Mouse (Mus musculus): ENCODE results near the gene Ccdc88c. TPM values are rescaled to one million over a fixed set of nuclear protein-coding genes. Genes with fewer than 3 reads are reported as not detected.
A peak's percentile ranks its signal among the peaks of the same experiment; 100 is the strongest.

Gene Ccdc88c
- polyA plus RNA-seq, 1 experiment from 2014 or later: 5.7 TPM

DNA sequence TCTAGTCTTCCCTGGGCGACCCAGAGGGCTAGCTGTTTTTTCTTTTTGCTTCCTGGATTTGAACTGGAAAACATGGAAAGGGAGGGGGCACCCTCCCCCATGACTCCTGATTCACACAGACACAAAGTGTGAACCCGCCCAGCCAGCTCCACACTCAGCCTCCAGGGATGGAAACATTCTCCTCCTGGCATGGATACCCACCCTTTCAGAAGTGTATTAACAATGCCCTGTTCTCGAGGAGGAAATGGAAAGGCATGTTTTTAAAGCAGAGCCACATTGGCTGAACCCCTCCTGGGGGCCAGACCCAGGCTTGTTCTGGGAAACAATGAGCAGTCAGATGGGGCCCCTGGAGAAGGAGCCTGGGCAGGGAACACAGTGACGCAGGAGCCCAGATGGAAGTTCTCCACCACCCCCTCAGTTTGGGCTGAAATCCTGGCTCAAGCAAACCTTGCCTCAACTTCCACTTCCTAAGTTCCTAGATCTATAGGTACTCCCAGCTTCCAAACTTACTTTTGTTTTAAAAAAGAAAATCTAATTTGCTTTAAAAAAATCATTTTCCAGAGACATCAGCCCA lies 160.7 kb downstream of the Ccdc88c start:
- Histone ChIP-seq H3K9me3 (ENCODE audit: control insufficient read depth, low read length) (no peaks in the 10 kb centered on the region), H3K4me1 (replicated peaks; ENCODE audit: control insufficient read depth, insufficient read depth) (no peaks in the 10 kb centered on the region), H3K27me3 (ENCODE audit: control insufficient read depth, insufficient read depth, low read length) (no peaks in the 10 kb centered on the region), H3K27ac (replicated peaks) (no peak overlapping the region), H3K9ac (ENCODE audit: low read length) (no peak overlapping the region), H3K4me3 (ENCODE audit: low read depth, low read length) (no peak overlapping the region), H3K36me3 (ENCODE audit: control insufficient read depth, insufficient read depth, low read length) (no peaks in the 10 kb centered on the region), H3K4me2 (replicated peaks; ENCODE audit: low read depth) (no peak overlapping the region)
- DNase-seq (ENCODE audit: low spot score) (no peak), ATAC-seq (ENCODE audit: low FRiP score, low TSS enrichment) (no peak)
- WGBS: 51% methylated on average over 4 of the region's 4 CpGs
- TF ChIP-seq CTCF (IDR thresholded peaks at IDR 0.05; ENCODE audit: low read depth) (no peak), EP300 (optimal IDR thresholded peaks at IDR 0.05) (no peak)

DNA sequence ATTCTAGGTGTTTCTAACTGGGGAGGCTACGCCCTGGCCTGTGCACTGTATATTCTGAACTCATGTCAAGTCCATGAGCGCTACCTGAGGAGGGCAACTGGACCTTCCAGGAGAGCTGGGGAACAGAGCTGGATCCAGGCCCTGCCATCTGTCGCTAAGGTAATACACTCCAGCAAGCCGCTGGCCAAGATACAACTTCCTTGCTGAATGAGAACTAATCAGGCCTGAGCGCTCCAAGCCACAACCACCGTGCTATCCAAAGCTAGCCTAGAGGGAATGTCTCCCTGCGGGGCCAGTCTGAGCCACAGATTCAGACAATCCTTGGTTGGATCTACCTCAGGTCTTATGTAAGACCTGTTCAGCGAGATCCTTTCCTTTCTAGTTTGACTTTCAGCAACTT lies 161.8 kb downstream of the Ccdc88c start:
- Histone ChIP-seq H3K9me3 (ENCODE audit: control insufficient read depth, low read length) (no peaks in the 10 kb centered on the region), H3K4me2 (replicated peaks; ENCODE audit: low read depth) (no peak overlapping the region), H3K4me3 (ENCODE audit: low read depth, low read length) (no peak overlapping the region), H3K9ac (ENCODE audit: low read length) (no peak overlapping the region), H3K27ac (replicated peaks) (no peak overlapping the region), H3K4me1 (replicated peaks; ENCODE audit: control insufficient read depth, insufficient read depth) (no peaks in the 10 kb centered on the region), H3K36me3 (ENCODE audit: control insufficient read depth, insufficient read depth, low read length) (no peaks in the 10 kb centered on the region), H3K27me3 (ENCODE audit: control insufficient read depth, insufficient read depth, low read length) (no peaks in the 10 kb centered on the region)
- 87% methylated on average over 8 of the region's 8 CpGs for WGBS
- TF ChIP-seq CTCF (IDR thresholded peaks at IDR 0.05; ENCODE audit: low read depth): no peak
- TF ChIP-seq EP300 (optimal IDR thresholded peaks at IDR 0.05): no peak
- ATAC-seq (ENCODE audit: low FRiP score, low TSS enrichment): no peak
- DNase-seq (ENCODE audit: low spot score): no peak

DNA sequence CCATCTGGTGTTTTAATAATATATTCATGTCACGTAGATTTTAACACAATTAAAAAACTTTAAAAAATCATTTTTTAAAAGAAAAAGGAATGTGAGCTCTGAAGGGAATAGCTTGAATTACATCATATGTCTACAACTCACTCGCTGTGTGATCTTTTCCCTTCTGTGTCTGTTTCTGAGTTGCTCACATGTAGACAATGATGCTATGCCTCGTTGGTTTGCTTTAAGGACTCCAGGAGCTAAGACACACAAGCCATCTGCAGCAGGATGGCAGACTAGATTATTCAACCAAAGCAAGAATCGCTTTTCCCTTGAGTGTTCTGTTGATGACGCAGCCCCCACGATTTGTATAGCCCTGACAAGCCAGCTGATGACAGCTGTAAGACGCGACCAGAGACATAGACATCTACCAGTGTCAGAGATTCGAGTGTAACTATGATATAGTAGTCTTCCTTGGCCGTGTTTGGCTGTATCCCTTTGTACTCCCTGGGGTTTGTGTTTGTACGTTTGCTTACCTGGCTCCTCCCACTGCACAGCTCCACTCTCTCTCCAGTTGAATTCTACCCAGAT lies 163.3 kb downstream of the Ccdc88c start:
- H3K36me3 ChIP-seq (ENCODE audit: control insufficient read depth, insufficient read depth, low read length): no peaks in the 10 kb centered on the region
- H3K4me1 ChIP-seq (replicated peaks; ENCODE audit: control insufficient read depth, insufficient read depth): no peaks in the 10 kb centered on the region
- H3K9me3 ChIP-seq (ENCODE audit: control insufficient read depth, low read length): no peaks in the 10 kb centered on the region
- no peak overlapping the region for H3K9ac ChIP-seq (ENCODE audit: low read length)
- ATAC-seq (ENCODE audit: low FRiP score, low TSS enrichment): no peak
- no peak overlapping the region for H3K27ac ChIP-seq (replicated peaks)
- no peaks in the 10 kb centered on the region for H3K27me3 ChIP-seq (ENCODE audit: control insufficient read depth, insufficient read depth, low read length)
- no peak for DNase-seq (ENCODE audit: low spot score)
- H3K4me3 ChIP-seq (ENCODE audit: low read depth, low read length): no peak overlapping the region
- TF ChIP-seq CTCF (IDR thresholded peaks at IDR 0.05; ENCODE audit: low read depth): no peak
- no peak for TF ChIP-seq EP300 (optimal IDR thresholded peaks at IDR 0.05)
- 65% methylated on average over 11 of the region's 11 CpGs for WGBS
- H3K4me2 ChIP-seq (replicated peaks; ENCODE audit: low read depth): no peak overlapping the region

DNA sequence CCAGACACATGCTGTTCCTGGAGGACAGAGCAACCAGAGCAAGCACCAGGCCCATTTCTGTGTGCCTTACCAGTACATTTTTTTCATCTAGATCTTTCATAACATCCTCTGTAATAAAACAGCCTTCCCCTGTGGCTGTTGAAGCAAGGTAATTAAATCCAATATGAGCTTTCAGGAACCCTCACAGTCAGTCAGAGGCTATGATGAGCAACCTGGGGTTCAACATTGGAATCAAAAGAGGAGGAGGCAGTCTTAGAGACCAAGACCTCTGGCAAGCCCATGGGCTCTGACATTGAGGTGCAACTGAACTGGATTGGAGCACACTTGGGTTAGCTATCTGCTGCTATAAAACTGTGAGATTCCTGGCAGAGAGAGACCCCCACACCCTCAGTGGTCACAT lies 163.8 kb downstream of the Ccdc88c start:
- Histone ChIP-seq H3K4me2 (replicated peaks; ENCODE audit: low read depth) (no peak overlapping the region), H3K36me3 (ENCODE audit: control insufficient read depth, insufficient read depth, low read length) (no peaks in the 10 kb centered on the region), H3K4me3 (ENCODE audit: low read depth, low read length) (no peak overlapping the region), H3K4me1 (replicated peaks; ENCODE audit: control insufficient read depth, insufficient read depth) (no peaks in the 10 kb centered on the region), H3K27me3 (ENCODE audit: control insufficient read depth, insufficient read depth, low read length) (no peaks in the 10 kb centered on the region), H3K9ac (ENCODE audit: low read length) (no peak overlapping the region), H3K27ac (replicated peaks) (no peak overlapping the region), H3K9me3 (ENCODE audit: control insufficient read depth, low read length) (no peaks in the 10 kb centered on the region)
- no peak for TF ChIP-seq CTCF (IDR thresholded peaks at IDR 0.05; ENCODE audit: low read depth)
- TF ChIP-seq EP300 (optimal IDR thresholded peaks at IDR 0.05): no peak
- no peak for DNase-seq (ENCODE audit: low spot score)
- no peak for ATAC-seq (ENCODE audit: low FRiP score, low TSS enrichment)

DNA sequence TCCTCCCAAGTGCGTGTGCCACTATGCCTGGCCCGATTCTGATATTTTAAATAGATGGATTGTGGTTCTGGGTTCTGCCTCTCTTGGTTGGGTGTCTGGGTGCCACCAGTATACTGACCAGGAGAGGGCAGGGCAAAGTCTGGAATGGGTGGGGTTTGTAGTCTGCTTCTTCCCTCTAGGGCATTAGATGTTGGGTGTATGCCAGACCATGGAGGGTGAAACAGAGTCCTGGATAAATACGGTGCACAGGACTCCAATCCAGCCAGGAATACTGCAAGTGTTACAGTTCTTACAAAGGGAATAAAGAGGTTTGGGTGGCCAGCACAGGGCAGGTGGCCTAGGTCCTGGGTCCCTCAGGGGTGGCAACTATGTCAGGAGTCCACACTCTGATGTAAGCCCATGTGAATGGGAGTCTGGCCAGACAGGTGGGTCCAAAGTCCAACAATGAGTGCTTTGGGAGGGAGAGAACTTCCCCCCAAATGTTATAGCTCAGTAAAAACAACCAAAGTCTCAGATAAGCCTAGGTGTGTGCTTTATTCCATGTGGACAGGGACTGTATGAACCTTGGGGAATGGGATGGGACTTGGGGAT lies 165.9 kb downstream of the Ccdc88c start:
- Histone ChIP-seq H3K27me3 (ENCODE audit: control insufficient read depth, insufficient read depth, low read length) (no peaks in the 10 kb centered on the region), H3K9ac (ENCODE audit: low read length) (no peak overlapping the region), H3K27ac (replicated peaks) (no peak overlapping the region), H3K9me3 (ENCODE audit: control insufficient read depth, low read length) (no peaks in the 10 kb centered on the region), H3K36me3 (ENCODE audit: control insufficient read depth, insufficient read depth, low read length) (no peaks in the 10 kb centered on the region), H3K4me1 (replicated peaks; ENCODE audit: control insufficient read depth, insufficient read depth) (no peaks in the 10 kb centered on the region), H3K4me3 (ENCODE audit: low read depth, low read length) (no peak overlapping the region), H3K4me2 (replicated peaks; ENCODE audit: low read depth) (no peak overlapping the region)
- peak; percentile 43 for TF ChIP-seq CTCF (IDR thresholded peaks at IDR 0.05; ENCODE audit: low read depth)
- no peak for TF ChIP-seq EP300 (optimal IDR thresholded peaks at IDR 0.05)
- ATAC-seq (ENCODE audit: low FRiP score, low TSS enrichment): peak; percentile 73
- peak; percentile 60 for DNase-seq (ENCODE audit: low spot score)
- 75% methylated on average over 3 of the region's 3 CpGs for WGBS

DNA sequence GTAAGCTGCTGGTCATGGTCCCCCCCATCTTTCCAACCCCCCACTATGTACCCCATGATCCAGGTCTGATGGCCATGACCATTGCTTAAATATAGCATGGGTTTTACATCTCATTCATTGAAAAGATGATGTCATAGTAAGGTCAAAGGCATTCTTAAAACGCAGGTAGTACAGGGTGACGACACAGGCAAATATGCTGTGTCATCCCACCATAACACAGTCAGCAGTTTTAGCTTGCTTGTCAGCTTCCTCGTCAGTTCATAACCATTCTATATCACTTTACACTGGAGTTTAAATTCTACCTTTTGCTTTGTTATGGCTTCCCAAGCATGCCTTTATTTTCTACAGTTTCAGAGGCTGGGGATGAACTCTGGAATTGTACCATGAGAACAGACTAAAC lies 166.6 kb downstream of the Ccdc88c start:
- Histone ChIP-seq H3K27me3 (ENCODE audit: control insufficient read depth, insufficient read depth, low read length) (no peaks in the 10 kb centered on the region), H3K4me3 (ENCODE audit: low read depth, low read length) (no peak overlapping the region), H3K36me3 (ENCODE audit: control insufficient read depth, insufficient read depth, low read length) (no peaks in the 10 kb centered on the region), H3K4me1 (replicated peaks; ENCODE audit: control insufficient read depth, insufficient read depth) (no peaks in the 10 kb centered on the region), H3K4me2 (replicated peaks; ENCODE audit: low read depth) (no peak overlapping the region), H3K27ac (replicated peaks) (no peak overlapping the region), H3K9ac (ENCODE audit: low read length) (no peak overlapping the region), H3K9me3 (ENCODE audit: control insufficient read depth, low read length) (no peaks in the 10 kb centered on the region)
- no peak for TF ChIP-seq CTCF (IDR thresholded peaks at IDR 0.05; ENCODE audit: low read depth)
- no peak for TF ChIP-seq EP300 (optimal IDR thresholded peaks at IDR 0.05)
- no peak for ATAC-seq (ENCODE audit: low FRiP score, low TSS enrichment)
- WGBS: 66% methylated on average over 3 of the region's 3 CpGs
- no peak for DNase-seq (ENCODE audit: low spot score)

MicroRNAs within 50 kb of the gene (microRNA counts, 519-probe panel; counts per million panel counts)
- microRNA mmu-miR-1190: not detected

Small RNAs within 50 kb of the gene (microRNA-seq; reads per million reads assigned to microRNA genes)
- not detected for gene Mir1190

Other genes starting within 250 kb of the Ccdc88c start
- 2.8 and 4.0 TPM in 2 replicates for gene Dglucy, start 250.0 kb downstream of the Ccdc88c start, polyA plus RNA-seq (2015; fragmentation: Nextera tagmentation; extraction: Ambion mirVana)
- 0.44 and 0.48 TPM in 2 replicates for gene Gpr68, start 120.9 kb downstream of the Ccdc88c start, polyA plus RNA-seq (2015; fragmentation: Nextera tagmentation; extraction: Ambion mirVana)
- gene Ppp4r3a, start 54.6 kb upstream of the Ccdc88c start, polyA plus RNA-seq (2015; fragmentation: Nextera tagmentation; extraction: Ambion mirVana): 14.3 and 16.8 TPM in 2 replicates

All from stomach, postnatal 0 days (tissue).